Mouse (Mus musculus): ENCODE data around the gene Calcr.
"Not testable (repeated sequence)": the region's sequence is repeated elsewhere in the genome, so short reads cannot be mapped to it uniquely, and the experiment has no call there.

Calcr gene

GRCm38 (mm10) chr6:3764230-3764764 is at the start of gene Calcr:
Calcr (minus strand) TSS chr6:3764714.
- no peak for DNase-seq (ENCODE audit: low read depth, low spot score)

DNA sequence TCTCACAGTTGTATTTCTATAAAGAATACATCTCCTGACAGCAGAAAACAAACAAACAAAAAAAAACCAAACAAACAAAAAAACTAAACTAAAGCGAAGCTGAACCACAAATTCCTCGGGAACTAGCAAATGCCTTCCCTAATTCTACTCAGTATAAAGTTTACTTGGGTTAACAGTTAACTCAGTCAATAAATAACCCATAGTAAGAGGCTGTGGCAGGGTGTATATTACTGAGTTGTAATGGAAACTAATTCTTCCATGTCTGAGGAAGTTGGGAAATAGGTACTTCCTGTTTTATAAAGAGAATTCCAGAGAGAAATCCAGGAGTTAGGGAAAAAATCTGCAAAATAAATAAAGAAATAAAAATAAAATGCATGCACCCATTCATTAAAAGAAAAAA is 3.0 kb upstream of the Calcr start:
- no peak for DNase-seq (ENCODE audit: low read depth, low spot score)

DNA sequence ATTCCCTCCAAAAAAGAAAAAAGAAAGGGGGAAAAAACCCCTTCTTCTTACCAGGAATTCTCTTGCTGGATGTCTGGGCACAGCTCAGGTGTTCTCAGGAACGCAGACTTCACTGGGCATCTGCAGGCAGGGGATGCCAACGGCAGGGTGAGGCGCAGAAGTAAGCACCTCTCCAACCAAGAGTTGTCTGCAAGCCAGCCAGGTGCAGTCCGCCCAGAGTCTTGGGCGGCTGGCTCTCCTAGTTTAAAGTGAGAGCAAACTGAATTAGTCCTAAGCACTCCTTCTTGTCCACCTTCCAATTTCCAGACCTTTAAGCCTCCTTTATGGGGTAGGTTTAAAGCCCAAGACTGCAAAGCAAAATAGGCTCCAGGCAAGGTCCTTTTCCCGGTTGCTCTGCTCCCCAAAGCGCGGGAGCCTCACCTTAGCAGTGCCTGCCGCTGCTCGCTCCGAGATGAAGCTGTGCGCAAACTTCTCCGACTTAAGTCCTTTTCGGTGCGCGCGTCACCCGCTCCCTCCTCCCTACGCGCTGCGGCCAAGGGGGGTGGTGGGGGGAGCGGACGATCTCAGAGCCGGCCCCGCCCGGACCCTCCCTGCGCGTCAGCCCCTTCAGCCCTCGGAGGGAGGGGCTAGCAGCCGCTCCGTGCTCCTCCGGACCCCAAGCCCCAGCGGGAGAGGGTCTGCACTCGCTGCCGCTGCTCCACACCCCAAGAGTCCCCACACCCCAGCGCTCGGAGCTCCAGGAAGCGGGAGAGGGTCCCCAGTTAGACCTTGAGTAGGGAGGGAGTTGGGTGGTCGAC is 1.1 kb downstream of the Calcr start:
- no peak for DNase-seq (ENCODE audit: low read depth, low spot score)

GRCm38 (mm10) chr6:3751576-3751975 is 12.9 kb downstream of the Calcr start:
- no peak for DNase-seq (ENCODE audit: low read depth, low spot score)

- DNase-seq (ENCODE audit: low read depth, low spot score): no peak
Observed at GRCm38 (mm10) chr6:3749624-3750023, 14.9 kb downstream of the Calcr start.

DNA sequence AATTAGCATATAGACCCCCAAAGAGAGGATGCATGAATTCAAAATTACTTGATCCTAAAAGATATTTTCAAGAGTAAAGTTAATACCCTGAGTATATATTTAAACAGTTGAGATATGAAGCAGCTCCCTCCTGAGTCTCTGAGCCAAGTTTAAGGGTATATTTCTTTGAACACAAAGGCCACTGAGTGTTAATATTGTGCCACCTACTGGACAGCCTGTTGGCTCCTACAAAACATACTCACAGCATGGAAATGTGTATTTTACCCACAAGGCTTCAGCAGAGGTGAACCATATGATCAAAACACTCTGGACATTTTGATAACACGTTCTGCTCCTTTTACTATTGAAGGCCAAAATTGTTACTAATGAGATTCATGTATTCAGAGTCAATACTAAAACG is 19.0 kb downstream of the Calcr start:
- no peak for DNase-seq (ENCODE audit: low read depth, low spot score)

GRCm38 (mm10) chr6:3741996-3742713 is 22.4 kb downstream of the Calcr start:
- no peak for DNase-seq (ENCODE audit: low read depth, low spot score)

DNA sequence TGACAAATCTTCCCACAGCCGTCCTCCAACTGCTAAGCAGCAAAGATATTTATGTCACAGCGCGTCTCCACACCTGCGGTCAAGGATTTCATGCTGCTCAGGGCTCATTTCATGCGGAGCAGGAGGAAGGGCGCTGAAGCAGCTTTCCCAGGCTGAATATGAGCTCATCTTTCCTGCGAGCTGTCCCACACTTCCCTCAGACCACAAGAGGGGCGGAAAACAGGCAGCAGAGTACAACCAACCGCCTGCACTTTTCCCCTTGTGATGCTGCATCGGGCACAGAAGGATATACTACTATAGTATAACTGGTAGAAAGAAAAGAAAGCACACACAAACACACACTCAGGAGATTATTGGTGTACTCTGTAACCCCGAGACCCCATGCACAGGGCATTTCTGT is 23.2 kb downstream of the Calcr start:
- no peak for DNase-seq (ENCODE audit: low read depth, low spot score)

GRCm38 (mm10) chr6:3730246-3730867 is 34.2 kb downstream of the Calcr start:
- no peak for DNase-seq (ENCODE audit: low read depth, low spot score)

DNA sequence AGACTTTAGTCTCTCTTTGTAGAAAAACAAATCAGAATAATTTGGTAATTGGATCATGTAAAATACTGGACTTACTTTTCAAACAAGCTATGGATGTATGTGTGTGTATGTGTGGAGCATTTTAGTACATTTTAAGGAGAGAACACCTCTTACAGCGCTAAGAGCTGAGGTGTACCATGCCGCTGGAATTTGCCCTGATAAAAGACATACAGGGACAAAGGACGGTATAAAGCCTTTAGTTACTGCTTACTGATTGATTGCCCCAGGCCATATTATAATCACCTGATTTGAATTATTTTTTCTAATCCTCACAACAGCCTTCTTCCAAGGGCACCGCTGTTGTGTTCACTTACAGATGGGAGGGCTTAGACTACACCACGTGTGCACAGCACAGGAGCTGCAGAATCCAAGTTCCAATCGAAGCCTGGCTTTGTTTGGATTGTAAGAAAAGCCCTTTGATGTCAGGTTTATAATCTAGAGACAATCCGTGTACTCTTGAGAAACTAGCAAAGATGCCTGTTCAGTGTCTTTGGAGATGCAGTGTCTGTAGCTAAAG is 76.3 kb downstream of the Calcr start:
- DNase-seq (ENCODE audit: low read depth, low spot score): no peak

DNA sequence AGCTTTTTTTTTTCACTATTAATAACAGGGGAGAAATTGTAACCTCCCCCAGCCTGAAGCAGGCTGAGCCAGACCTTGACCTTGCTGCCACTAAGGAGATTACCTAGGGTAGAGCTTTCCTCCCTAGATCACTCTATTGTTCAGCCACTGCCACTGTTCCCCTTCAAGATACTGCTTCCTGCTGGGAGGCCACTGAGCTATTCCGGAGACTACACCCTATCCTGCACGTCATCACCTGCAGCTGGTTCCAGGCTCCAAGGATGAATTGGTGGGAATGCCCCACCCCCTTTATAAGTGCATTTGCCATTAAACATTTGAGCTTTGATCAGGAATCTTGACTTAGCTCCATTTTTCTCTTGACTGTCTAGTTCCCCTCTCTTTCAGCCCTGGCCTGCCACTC is 86.2 kb downstream of the Calcr start:
- DNase-seq (ENCODE audit: low read depth, low spot score): not testable (repeated sequence)

DNA sequence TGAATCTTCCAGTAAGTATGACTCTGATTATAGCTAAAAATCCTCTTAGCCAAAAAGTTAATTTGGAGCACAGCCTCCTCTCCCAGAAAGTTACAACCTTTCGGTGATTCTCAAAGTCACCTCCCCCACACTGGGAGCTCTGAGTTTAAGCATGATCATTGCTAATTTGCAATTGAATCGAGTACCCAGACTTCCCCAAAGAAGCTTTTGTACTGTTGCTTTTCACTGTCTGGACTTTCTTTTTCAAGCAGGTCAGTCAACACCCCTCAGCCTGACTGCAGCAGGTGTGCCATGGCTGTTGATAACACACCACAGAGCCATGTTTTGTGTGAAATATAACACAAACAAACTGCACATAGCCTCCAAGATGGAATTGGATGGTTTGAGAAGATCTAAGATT is 86.7 kb downstream of the Calcr start:
- DNase-seq (ENCODE audit: low read depth, low spot score): no peak

- DNase-seq (ENCODE audit: low read depth, low spot score): not testable (repeated sequence)
Observed at GRCm38 (mm10) chr6:3671941-3672340, 92.6 kb downstream of the Calcr start.

DNA sequence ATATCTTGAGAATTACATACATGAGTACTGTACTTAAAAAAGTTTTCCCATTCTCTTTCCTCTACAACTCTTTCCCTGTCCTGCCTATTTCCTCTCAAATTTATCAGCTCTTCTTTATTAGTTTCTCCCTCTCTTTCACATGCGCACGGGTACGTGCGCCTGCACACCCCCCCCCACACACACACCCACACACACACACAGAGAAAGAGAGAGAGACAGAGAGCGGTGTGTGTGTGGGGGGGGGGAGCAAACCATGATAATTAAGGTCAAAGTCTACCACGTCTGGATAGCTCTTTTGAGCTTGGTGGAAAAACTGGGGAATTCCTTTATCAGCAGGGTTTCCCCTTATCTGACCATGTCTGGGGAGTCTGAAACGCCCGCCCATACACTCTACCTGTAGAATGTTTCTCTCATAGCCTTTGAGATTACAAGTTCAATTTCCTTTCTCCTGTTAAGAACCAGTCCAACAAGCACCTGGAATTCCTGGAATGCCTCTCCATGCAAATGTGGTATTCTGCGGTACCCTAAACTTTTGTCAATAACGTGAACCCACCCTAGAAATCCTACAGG is 100.3 kb downstream of the Calcr start:
- no peak for DNase-seq (ENCODE audit: low read depth, low spot score)

DNA sequence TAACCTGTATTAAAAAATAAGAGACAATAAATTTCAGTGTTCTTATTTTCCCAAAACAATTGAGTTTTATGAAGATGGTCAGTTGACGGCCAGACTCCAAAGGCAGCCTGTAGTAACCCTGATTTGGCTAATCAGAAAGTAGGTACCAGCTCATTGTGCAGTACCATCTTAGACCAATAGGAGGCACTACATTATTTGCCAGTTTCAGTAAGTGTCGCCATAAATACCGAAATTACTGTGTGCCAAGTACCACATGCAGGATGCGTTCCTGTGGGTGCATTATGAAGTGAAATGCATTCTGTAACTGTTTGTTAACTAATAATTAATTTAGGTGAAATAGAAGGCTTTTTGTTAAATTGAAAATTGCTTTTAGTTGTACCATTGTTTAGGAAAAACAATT is 106.1 kb downstream of the Calcr start:
- DNase-seq (ENCODE audit: low read depth, low spot score): no peak

All from c-Kit-negative CD71-positive TER-119-positive erythroid progenitor cells, embryonic 14.5 days (primary cell).